Mouse (Mus musculus): ENCODE measurements at regions not wholly inside any gene's neighbourhood (a gene's known extent, or its start where the extent isn't known, plus 50 kb on each side); places are given as distances from the start of the nearest gene placed in this dataset.

DNA sequence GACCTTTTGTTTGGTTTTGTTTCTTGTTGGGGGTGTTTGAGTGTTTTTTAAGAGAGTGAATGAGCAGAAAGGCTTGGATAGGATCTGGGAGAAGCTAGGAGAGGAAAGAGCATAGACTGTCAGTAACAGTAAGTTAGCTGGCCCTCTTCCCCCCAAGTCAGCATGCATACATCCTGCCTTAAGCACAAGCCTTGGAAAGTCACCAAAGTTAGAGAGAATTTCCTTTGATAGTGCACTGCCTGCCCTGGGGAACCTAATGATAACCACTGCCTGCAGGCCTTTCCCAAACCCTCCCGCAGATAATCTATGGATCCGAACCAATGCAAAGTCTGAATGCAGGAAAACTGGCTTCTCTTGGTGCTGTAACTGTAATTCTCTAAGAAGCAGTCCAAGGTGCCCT, 133.6 kb upstream of the Supt20 start:
- Histone ChIP-seq H3K36me3 (ENCODE audit: control insufficient read depth, insufficient read depth, low read length) (no peaks in the 10 kb centered on the region), H3K9ac (ENCODE audit: low read length) (no peak overlapping the region), H3K27ac (ENCODE audit: low read depth, low read length) (no peak overlapping the region), H3K4me3 (ENCODE audit: low read depth, low read length) (no peak overlapping the region), H3K4me2 (ENCODE audit: low read length) (no peak overlapping the region), H3K4me1 (ENCODE audit: control insufficient read depth, insufficient read depth, low read length) (no peaks in the 10 kb centered on the region), H3K9me3 (replicated peaks; ENCODE audit: control insufficient read depth, low read length) (no peaks in the 10 kb centered on the region; the same call in 1 of the 2 replicates), H3K27me3 (replicated peaks; ENCODE audit: control insufficient read depth, insufficient read depth, low read length) (no peaks in the 10 kb centered on the region)
- DNase-seq (ENCODE audit: low spot score) = no peak
- 92% methylated on average over 2 of the region's 2 CpGs for WGBS
- no peak for ATAC-seq

DNA sequence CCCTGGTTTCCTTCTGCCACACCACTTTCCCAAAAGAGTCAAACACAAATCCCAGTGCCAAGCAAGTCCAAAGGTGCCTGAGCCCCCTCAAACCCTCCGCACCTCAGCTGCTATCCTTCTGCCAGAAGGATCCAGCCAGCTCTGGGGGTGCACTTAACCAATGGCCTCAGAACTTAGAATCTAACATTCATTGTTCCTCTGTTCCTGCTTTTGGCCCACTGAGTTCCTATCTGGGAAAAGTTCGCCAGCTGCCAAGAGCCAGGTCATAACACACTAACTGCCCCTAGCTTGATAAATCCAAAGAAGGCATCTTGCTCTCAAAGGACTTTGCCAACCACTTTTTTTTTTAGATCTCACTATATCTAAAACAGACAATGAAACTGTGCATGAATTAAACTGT, 133.1 kb upstream of the Supt20 start:
- Histone ChIP-seq H3K27me3 (replicated peaks; ENCODE audit: control insufficient read depth, insufficient read depth, low read length) (no peaks in the 10 kb centered on the region), H3K4me1 (ENCODE audit: control insufficient read depth, insufficient read depth, low read length) (no peaks in the 10 kb centered on the region), H3K4me2 (ENCODE audit: low read length) (no peak overlapping the region), H3K4me3 (ENCODE audit: low read depth, low read length) (no peak overlapping the region), H3K9ac (ENCODE audit: low read length) (no peak overlapping the region), H3K36me3 (ENCODE audit: control insufficient read depth, insufficient read depth, low read length) (no peaks in the 10 kb centered on the region), H3K9me3 (replicated peaks; ENCODE audit: control insufficient read depth, low read length) (no peaks in the 10 kb centered on the region; the same call in 1 of the 2 replicates), H3K27ac (ENCODE audit: low read depth, low read length) (no peak overlapping the region)
- DNase-seq (ENCODE audit: low spot score) (no peak), ATAC-seq (no peak)
- 92% methylated on average over 2 of the region's 2 CpGs for whole genome bisulfite sequencing

DNA sequence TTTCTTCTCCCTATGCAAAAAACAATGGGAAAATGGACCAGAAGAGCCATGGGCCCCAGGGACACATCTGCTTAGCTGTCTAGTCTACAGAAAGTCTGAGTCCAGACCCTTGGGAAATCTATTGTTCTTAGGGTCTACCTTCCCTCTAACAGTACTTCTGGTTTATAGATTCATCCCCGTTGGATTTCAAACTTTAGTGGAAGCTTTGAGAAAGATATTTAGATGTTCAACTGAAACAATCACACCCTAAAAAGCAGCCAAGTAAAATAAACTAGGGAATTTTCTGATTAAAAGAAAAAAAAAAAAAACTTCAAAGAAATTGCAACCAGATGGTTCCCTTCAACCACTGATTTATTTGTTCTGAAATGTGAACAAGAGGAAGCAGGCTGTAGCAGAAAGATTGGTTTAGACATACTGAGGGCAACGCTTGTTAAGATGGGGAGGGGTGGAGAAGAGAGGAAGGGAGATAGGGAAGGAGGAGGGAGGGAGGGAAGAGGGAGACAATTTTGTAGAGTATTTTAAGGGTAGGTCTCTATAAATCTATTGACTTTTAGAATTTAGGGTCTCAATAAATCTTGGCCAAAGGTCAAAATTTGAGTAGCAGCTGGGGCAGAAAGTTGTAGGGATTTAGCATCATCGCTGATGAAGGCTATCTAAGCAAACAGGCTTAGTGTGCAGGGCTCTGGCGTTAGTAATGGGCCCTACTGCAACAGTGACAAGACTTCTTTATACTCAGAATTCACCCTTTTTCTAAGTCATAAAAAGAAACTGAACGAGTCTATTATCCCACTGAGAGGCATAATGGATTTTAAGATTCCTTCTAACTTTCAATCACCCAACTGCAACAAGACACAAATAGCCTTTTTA, 132.3 kb upstream of the Supt20 start:
- no peaks in the 10 kb centered on the region for H3K4me1 ChIP-seq (ENCODE audit: control insufficient read depth, insufficient read depth, low read length)
- no peaks in the 10 kb centered on the region for H3K27me3 ChIP-seq (replicated peaks; ENCODE audit: control insufficient read depth, insufficient read depth, low read length)
- no peak overlapping the region for H3K9ac ChIP-seq (ENCODE audit: low read length)
- ATAC-seq = no peak
- 72% methylated on average over 5 of the region's 5 CpGs for WGBS
- H3K36me3 ChIP-seq (ENCODE audit: control insufficient read depth, insufficient read depth, low read length) = no peaks in the 10 kb centered on the region
- H3K9me3 ChIP-seq (replicated peaks; ENCODE audit: control insufficient read depth, low read length) = no peaks in the 10 kb centered on the region; the same call in 1 of the 2 replicates
- no peak overlapping the region for H3K27ac ChIP-seq (ENCODE audit: low read depth, low read length)
- no peak overlapping the region for H3K4me3 ChIP-seq (ENCODE audit: low read depth, low read length)
- no peak overlapping the region for H3K4me2 ChIP-seq (ENCODE audit: low read length)
- no peak for DNase-seq (ENCODE audit: low spot score)

DNA sequence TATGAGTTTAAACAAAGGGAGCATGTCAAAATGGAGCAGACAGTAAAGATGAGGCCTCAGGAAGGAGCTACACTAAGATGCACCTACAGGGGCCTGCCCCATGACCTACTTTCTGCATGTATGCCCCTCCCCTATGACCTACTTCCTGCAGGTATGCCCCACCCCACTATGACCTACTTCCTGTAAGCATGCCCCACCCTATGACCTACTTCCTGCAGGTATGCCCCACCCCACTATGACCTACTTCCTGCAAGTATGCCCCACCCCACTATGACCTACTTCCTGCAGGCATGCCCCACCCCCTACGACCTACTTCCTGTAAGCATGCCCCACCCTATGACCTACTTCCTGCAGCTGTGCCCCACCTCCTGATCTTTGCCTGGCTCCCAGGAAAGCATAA, 125.3 kb upstream of the Supt20 start:
- Histone ChIP-seq H3K36me3 (ENCODE audit: control insufficient read depth, insufficient read depth, low read length) (no peaks in the 10 kb centered on the region), H3K4me1 (ENCODE audit: control insufficient read depth, insufficient read depth, low read length) (no peaks in the 10 kb centered on the region), H3K27ac (ENCODE audit: low read depth, low read length) (no peak overlapping the region), H3K9ac (ENCODE audit: low read length) (no peak overlapping the region), H3K9me3 (replicated peaks; ENCODE audit: control insufficient read depth, low read length) (no peaks in the 10 kb centered on the region), H3K27me3 (replicated peaks; ENCODE audit: control insufficient read depth, insufficient read depth, low read length) (no peaks in the 10 kb centered on the region), H3K4me2 (ENCODE audit: low read length) (no peak overlapping the region), H3K4me3 (ENCODE audit: low read depth, low read length) (no peak overlapping the region)
- ATAC-seq (no peak), DNase-seq (ENCODE audit: low spot score) (no peak)
- 100% methylated on average over 1 of the region's 1 CpGs for WGBS

DNA sequence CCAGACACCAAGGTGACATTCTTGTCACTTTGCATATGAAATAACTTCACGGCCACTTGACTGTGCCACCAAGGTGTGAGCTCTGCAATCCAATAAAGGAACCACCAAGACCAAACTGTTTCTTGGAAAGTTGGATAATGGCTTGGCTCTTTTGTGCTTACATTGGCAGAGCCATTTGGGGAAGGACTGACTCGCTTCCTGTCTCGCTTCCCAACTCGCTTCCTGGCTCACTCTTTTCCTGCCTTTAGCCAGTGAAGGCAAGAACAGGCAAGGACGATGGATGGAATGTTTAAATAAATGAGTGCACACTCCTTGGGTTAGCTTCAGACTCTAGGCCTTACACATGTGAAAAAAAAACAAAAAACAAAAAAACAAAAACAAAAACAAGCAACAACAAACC, 124.5 kb upstream of the Supt20 start:
- H3K9ac ChIP-seq (ENCODE audit: low read length) = no peak overlapping the region
- H3K27ac ChIP-seq (ENCODE audit: low read depth, low read length) = no peak overlapping the region
- 90% methylated on average over 5 of the region's 5 CpGs for WGBS
- no peaks in the 10 kb centered on the region for H3K27me3 ChIP-seq (replicated peaks; ENCODE audit: control insufficient read depth, insufficient read depth, low read length)
- no peaks in the 10 kb centered on the region for H3K36me3 ChIP-seq (ENCODE audit: control insufficient read depth, insufficient read depth, low read length)
- H3K4me3 ChIP-seq (ENCODE audit: low read depth, low read length) = no peak overlapping the region
- no peak for ATAC-seq
- no peaks in the 10 kb centered on the region for H3K4me1 ChIP-seq (ENCODE audit: control insufficient read depth, insufficient read depth, low read length)
- H3K4me2 ChIP-seq (ENCODE audit: low read length) = no peak overlapping the region
- H3K9me3 ChIP-seq (replicated peaks; ENCODE audit: control insufficient read depth, low read length) = no peaks in the 10 kb centered on the region
- no peak for DNase-seq (ENCODE audit: low spot score)

DNA sequence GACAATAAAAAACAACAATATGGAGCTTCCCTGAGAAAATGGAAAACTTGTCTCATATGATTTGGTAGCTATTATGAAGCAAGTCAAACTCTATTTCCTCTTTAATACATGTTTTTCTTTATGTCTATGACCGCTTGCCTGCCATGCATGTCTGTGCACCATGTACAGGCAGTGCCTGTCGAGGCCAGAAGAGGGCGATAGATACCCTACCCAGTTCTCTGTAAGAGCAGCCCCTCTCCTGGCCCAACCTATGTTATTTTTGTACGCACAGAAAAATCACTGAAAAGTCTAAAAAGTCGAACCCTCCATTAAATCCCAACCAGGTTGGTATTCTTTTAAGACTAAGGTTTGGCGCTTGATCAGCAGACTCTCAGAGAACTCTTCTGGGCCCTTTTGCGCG, 122.1 kb upstream of the Supt20 start:
- 77% methylated on average over 8 of the region's 8 CpGs for WGBS
- H3K4me2 ChIP-seq (ENCODE audit: low read length) = no peak overlapping the region

DNA sequence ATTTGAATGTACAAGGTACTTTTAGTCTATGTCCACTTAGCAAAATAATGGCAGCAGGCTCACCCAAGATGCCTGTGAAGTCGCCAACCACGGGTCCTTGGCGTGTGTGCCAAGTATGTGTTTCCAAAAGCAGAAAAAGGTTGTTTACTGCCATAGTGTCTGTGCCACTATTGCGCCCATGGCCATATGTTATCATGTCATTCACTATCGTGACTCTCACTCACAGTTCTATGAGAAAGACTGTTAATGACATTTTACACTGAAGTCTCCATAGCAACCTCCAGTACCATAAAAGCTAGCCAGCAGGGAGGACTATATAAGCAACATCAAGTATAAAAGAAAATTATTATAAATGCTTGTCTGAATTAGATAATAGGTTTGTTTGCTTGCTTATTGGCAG, 114.8 kb upstream of the Supt20 start:
- H3K4me1 ChIP-seq (ENCODE audit: control insufficient read depth, insufficient read depth, low read length) = no peaks in the 10 kb centered on the region
- ATAC-seq (peak; percentile 42; the same call in 1 of the 2 replicates), DNase-seq (ENCODE audit: low spot score) (peak; percentile 49)
- 75% methylated on average over 5 of the region's 5 CpGs for WGBS
- H3K4me3 ChIP-seq (ENCODE audit: low read depth, low read length) = no peak overlapping the region
- H3K9ac ChIP-seq (ENCODE audit: low read length) = no peak overlapping the region
- no peaks in the 10 kb centered on the region for H3K27me3 ChIP-seq (replicated peaks; ENCODE audit: control insufficient read depth, insufficient read depth, low read length)
- no peaks in the 10 kb centered on the region for H3K9me3 ChIP-seq (replicated peaks; ENCODE audit: control insufficient read depth, low read length)
- no peaks in the 10 kb centered on the region for H3K36me3 ChIP-seq (ENCODE audit: control insufficient read depth, insufficient read depth, low read length)
- H3K4me2 ChIP-seq (ENCODE audit: low read length) = no peak overlapping the region
- H3K27ac ChIP-seq (ENCODE audit: low read depth, low read length) = no peak overlapping the region

More for the DNA sequence above, 122.1 kb upstream of the Supt20 start:
- Histone ChIP-seq H3K27me3 (replicated peaks; ENCODE audit: control insufficient read depth, insufficient read depth, low read length) (no peaks in the 10 kb centered on the region), H3K27ac (ENCODE audit: low read depth, low read length) (no peak overlapping the region), H3K4me3 (ENCODE audit: low read depth, low read length) (no peak overlapping the region), H3K9ac (ENCODE audit: low read length) (no peak overlapping the region), H3K9me3 (replicated peaks; ENCODE audit: control insufficient read depth, low read length) (no peaks in the 10 kb centered on the region), H3K4me1 (ENCODE audit: control insufficient read depth, insufficient read depth, low read length) (no peaks in the 10 kb centered on the region), H3K36me3 (ENCODE audit: control insufficient read depth, insufficient read depth, low read length) (no peaks in the 10 kb centered on the region)
- ATAC-seq (no peak), DNase-seq (ENCODE audit: low spot score) (no peak)

DNA sequence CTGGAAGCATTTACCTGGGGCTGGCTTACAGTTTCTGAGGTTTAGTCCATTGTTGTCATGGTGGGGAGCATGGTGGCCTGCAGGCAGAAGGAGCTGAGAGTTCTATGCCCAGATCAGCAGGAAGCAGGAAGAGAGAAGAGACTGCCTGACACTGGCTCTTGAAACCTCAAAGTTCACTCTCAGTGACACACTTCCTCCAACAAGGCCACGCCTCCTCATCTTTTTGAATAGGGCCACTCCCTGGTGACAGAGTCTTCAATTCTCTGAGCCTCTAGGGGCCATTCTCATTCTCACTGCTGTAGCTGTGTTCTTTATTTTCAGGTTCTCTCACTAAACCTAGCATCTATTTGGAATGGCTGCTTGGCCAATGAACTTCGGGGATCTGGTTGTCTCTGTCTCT, 113.2 kb upstream of the Supt20 start:
- Histone ChIP-seq H3K9me3 (replicated peaks; ENCODE audit: control insufficient read depth, low read length) (no peaks in the 10 kb centered on the region), H3K9ac (ENCODE audit: low read length) (no peak overlapping the region), H3K27me3 (replicated peaks; ENCODE audit: control insufficient read depth, insufficient read depth, low read length) (no peaks in the 10 kb centered on the region), H3K27ac (ENCODE audit: low read depth, low read length) (no peak overlapping the region), H3K36me3 (ENCODE audit: control insufficient read depth, insufficient read depth, low read length) (no peaks in the 10 kb centered on the region), H3K4me3 (ENCODE audit: low read depth, low read length) (no peak overlapping the region), H3K4me2 (ENCODE audit: low read length) (no peak overlapping the region), H3K4me1 (ENCODE audit: control insufficient read depth, insufficient read depth, low read length) (no peaks in the 10 kb centered on the region)
- ATAC-seq = no peak
- no peak for DNase-seq (ENCODE audit: low spot score)
- 99% methylated on average over 2 of the region's 2 CpGs for WGBS

DNA sequence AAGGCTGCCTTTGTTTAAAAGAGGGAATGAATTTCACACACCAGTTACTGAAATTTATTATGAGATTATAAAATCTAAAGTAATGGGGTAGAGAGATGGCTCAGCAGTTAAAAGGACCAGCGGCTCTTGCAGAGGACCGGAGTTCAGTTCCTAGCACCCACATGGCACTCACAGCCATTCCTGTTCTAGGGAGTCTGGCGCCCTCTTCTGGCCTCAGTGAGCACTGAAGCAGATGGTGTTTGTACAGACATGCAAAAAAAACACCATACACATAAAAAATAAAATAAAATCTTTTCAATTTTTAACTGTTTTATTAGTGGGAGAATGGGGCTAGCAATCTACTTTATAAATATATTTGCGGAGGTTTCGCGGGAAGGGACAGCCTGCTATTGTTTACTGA, 112.3 kb upstream of the Supt20 start:
- no peak for DNase-seq (ENCODE audit: low spot score)
- H3K4me1 ChIP-seq (ENCODE audit: control insufficient read depth, insufficient read depth, low read length) = no peaks in the 10 kb centered on the region
- H3K4me2 ChIP-seq (ENCODE audit: low read length) = no peak overlapping the region
- ATAC-seq = no peak
- WGBS = 92% methylated on average over 6 of the region's 6 CpGs
- H3K9ac ChIP-seq (ENCODE audit: low read length) = no peak overlapping the region
- H3K27ac ChIP-seq (ENCODE audit: low read depth, low read length) = no peak overlapping the region
- H3K36me3 ChIP-seq (ENCODE audit: control insufficient read depth, insufficient read depth, low read length) = no peaks in the 10 kb centered on the region
- no peaks in the 10 kb centered on the region for H3K27me3 ChIP-seq (replicated peaks; ENCODE audit: control insufficient read depth, insufficient read depth, low read length)
- no peak overlapping the region for H3K4me3 ChIP-seq (ENCODE audit: low read depth, low read length)
- H3K9me3 ChIP-seq (replicated peaks; ENCODE audit: control insufficient read depth, low read length) = no peaks in the 10 kb centered on the region

All from forebrain, embryonic 14.5 days (tissue).